Mouse (Mus musculus): ENCODE results near the gene 2010111I01Rik. TPM values are rescaled to one million over a fixed set of nuclear protein-coding genes. Genes with fewer than 3 reads are reported as not detected.
"Not testable (repeated sequence)": the region's sequence is repeated elsewhere in the genome, so short reads cannot be mapped to it uniquely, and the experiment has no call there.

Gene 2010111I01Rik
- polyA plus RNA-seq, 1 experiment: 123 TPM

DNA sequence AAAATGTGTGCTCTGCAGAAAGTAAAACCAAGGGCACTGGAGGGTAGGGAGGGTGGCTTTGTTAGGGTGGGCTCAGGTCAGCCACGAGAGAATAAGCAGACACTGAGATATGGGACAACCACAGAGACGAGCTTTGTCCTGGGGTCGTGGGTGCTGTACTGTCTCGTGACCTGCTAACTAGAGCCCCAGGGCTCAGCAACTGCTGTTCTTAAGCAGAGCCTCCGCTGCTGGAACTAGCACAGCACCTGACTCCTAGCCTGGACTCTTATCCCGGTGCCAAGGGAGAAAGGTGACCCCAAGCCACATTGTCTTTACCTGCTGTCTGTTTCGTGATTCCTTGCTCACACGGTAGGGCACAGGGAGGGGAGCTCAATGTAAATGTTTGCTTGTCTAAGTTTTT lies 107.2 kb downstream of the 2010111I01Rik start:
- TF ChIP-seq POLR2A (IDR thresholded peaks at IDR 0.05; ENCODE audit: borderline replicate concordance, low read depth, low read length) (no peak), CTCF (IDR thresholded peaks at IDR 0.05; ENCODE audit: low read depth, low read length) (no peak)
- Histone ChIP-seq H3K4me3 (ENCODE audit: insufficient read depth, low read length) (no peak overlapping the region), H3K4me1 (ENCODE audit: control insufficient read depth, insufficient read depth, low read length) (peaks cover 33% of the 10 kb centered on the region), H3K27ac (ENCODE audit: insufficient read depth, low read depth, low read length) (peak overlapping the region; percentile 15; the same call in 1 of the 2 replicates)

DNA sequence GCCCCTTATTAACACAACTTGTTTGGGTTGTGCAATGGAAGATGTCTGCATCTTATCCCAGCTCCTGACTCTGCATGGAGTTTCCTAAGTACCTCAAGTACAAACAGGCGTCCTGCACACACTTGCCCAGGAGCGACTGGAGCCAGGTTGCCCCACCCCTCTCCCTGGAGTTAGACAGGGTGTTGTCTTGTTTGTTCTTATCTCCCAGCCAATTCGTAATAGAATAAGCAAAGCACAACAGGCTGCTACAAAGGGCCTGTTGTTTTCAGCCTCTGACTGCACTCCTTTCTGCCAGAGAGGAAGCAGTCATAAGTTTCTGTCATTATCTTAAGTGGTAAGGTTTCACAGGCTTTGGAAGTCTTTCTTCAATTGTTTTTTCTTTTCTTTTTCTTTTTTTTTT lies 107.7 kb downstream of the 2010111I01Rik start:
- H3K4me3 ChIP-seq (ENCODE audit: insufficient read depth, low read length): no peak overlapping the region
- H3K27ac ChIP-seq (ENCODE audit: insufficient read depth, low read depth, low read length): peak overlapping the region; percentile 32; the same call in 1 of the 2 replicates
- TF ChIP-seq CTCF (IDR thresholded peaks at IDR 0.05; ENCODE audit: low read depth, low read length): no peak
- TF ChIP-seq POLR2A (IDR thresholded peaks at IDR 0.05; ENCODE audit: borderline replicate concordance, low read depth, low read length): no peak
- H3K4me1 ChIP-seq (ENCODE audit: control insufficient read depth, insufficient read depth, low read length): peaks cover 32% of the 10 kb centered on the region

- Histone ChIP-seq H3K27ac (ENCODE audit: insufficient read depth, low read depth, low read length) (peak overlapping the region; percentile 71), H3K4me1 (ENCODE audit: control insufficient read depth, insufficient read depth, low read length) (peaks cover 34% of the 10 kb centered on the region), H3K4me3 (ENCODE audit: insufficient read depth, low read length) (no peak overlapping the region)
- TF ChIP-seq CTCF (IDR thresholded peaks at IDR 0.05; ENCODE audit: low read depth, low read length) (no peak), POLR2A (IDR thresholded peaks at IDR 0.05; ENCODE audit: borderline replicate concordance, low read depth, low read length) (no peak)
Measured at GRCm38 (mm10) chr13:63073911-63074675, 109.4 kb downstream of the 2010111I01Rik start.

- H3K4me3 ChIP-seq (ENCODE audit: insufficient read depth, low read length): no peak overlapping the region
- H3K27ac ChIP-seq (ENCODE audit: insufficient read depth, low read depth, low read length): no peak overlapping the region
- peaks cover 34% of the 10 kb centered on the region for H3K4me1 ChIP-seq (ENCODE audit: control insufficient read depth, insufficient read depth, low read length)
- TF ChIP-seq CTCF (IDR thresholded peaks at IDR 0.05; ENCODE audit: low read depth, low read length) (no peak), POLR2A (IDR thresholded peaks at IDR 0.05; ENCODE audit: borderline replicate concordance, low read depth, low read length) (no peak)
Measured at GRCm38 (mm10) chr13:63074676-63074991, 109.9 kb downstream of the 2010111I01Rik start.

DNA sequence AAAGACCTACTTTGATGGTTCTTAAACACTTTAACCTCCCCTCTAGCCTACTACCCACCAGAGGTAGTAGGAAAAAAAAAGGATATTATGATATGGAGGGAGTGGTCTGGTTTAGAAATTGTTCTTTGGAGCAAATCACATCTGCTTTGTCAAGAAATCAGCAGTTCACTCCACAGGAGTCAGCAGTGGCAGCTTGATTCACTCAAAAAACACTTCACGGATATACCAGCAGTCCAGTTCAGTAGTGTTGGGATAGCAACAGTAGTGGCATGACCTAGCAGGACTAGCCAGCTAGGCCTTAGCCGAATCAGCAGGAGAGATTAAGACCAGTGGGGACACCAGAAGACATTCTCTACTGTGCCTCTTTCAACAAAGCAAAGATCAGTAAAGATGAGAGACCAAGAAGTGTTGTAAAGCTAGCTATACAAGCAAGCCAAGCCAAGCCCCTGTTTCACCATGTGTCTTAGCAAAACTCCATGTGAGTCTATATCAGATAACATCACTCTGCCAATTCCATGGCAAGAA lies 110.7 kb downstream of the 2010111I01Rik start:
- H3K4me1 ChIP-seq (ENCODE audit: control insufficient read depth, insufficient read depth, low read length): peaks cover 34% of the 10 kb centered on the region
- TF ChIP-seq CTCF (IDR thresholded peaks at IDR 0.05; ENCODE audit: low read depth, low read length) (no peak), POLR2A (IDR thresholded peaks at IDR 0.05; ENCODE audit: borderline replicate concordance, low read depth, low read length) (no peak)
- H3K27ac ChIP-seq (ENCODE audit: insufficient read depth, low read depth, low read length): no peak overlapping the region
- H3K4me3 ChIP-seq (ENCODE audit: insufficient read depth, low read length): no peak overlapping the region

- H3K4me1 ChIP-seq (ENCODE audit: control insufficient read depth, insufficient read depth, low read length): peaks cover 2% of the 10 kb centered on the region; the same call in 1 of the 2 replicates
- H3K4me3 ChIP-seq (ENCODE audit: insufficient read depth, low read length): no peak overlapping the region
- TF ChIP-seq CTCF (IDR thresholded peaks at IDR 0.05; ENCODE audit: low read depth, low read length): no peak
- TF ChIP-seq POLR2A (IDR thresholded peaks at IDR 0.05; ENCODE audit: borderline replicate concordance, low read depth, low read length): no peak
- no peak overlapping the region for H3K27ac ChIP-seq (ENCODE audit: insufficient read depth, low read depth, low read length)
Measured at GRCm38 (mm10) chr13:63080191-63080590, 115.5 kb downstream of the 2010111I01Rik start.

GRCm38 (mm10) chr13:63080823-63081222 lies 116.1 kb downstream of the 2010111I01Rik start:
- no peak for TF ChIP-seq CTCF (IDR thresholded peaks at IDR 0.05; ENCODE audit: low read depth, low read length)
- no peak for TF ChIP-seq POLR2A (IDR thresholded peaks at IDR 0.05; ENCODE audit: borderline replicate concordance, low read depth, low read length)
- H3K4me1 ChIP-seq (ENCODE audit: control insufficient read depth, insufficient read depth, low read length): peaks cover 2% of the 10 kb centered on the region; the same call in 1 of the 2 replicates
- H3K4me3 ChIP-seq (ENCODE audit: insufficient read depth, low read length): no peak overlapping the region
- H3K27ac ChIP-seq (ENCODE audit: insufficient read depth, low read depth, low read length): no peak overlapping the region

GRCm38 (mm10) chr13:63082555-63083136 lies 118.0 kb downstream of the 2010111I01Rik start:
- Histone ChIP-seq H3K4me3 (ENCODE audit: insufficient read depth, low read length) (no peak overlapping the region), H3K4me1 (ENCODE audit: control insufficient read depth, insufficient read depth, low read length) (peaks cover 2% of the 10 kb centered on the region; the same call in 1 of the 2 replicates), H3K27ac (ENCODE audit: insufficient read depth, low read depth, low read length) (no peak overlapping the region)
- no peak for TF ChIP-seq CTCF (IDR thresholded peaks at IDR 0.05; ENCODE audit: low read depth, low read length)
- TF ChIP-seq POLR2A (IDR thresholded peaks at IDR 0.05; ENCODE audit: borderline replicate concordance, low read depth, low read length): no peak

- H3K4me3 ChIP-seq (ENCODE audit: insufficient read depth, low read length); H3K27ac ChIP-seq (ENCODE audit: insufficient read depth, low read depth, low read length); H3K4me1 ChIP-seq (ENCODE audit: control insufficient read depth, insufficient read depth, low read length): not testable (repeated sequence)
Measured at GRCm38 (mm10) chr13:63083139-63083538, 118.4 kb downstream of the 2010111I01Rik start.

GRCm38 (mm10) chr13:63083663-63084062 lies 119.0 kb downstream of the 2010111I01Rik start:
- Histone ChIP-seq H3K4me1 (ENCODE audit: control insufficient read depth, insufficient read depth, low read length) (peaks cover 11% of the 10 kb centered on the region), H3K4me3 (ENCODE audit: insufficient read depth, low read length) (no peak overlapping the region), H3K27ac (ENCODE audit: insufficient read depth, low read depth, low read length) (no peak overlapping the region)
- TF ChIP-seq CTCF (IDR thresholded peaks at IDR 0.05; ENCODE audit: low read depth, low read length) (no peak), POLR2A (IDR thresholded peaks at IDR 0.05; ENCODE audit: borderline replicate concordance, low read depth, low read length) (no peak)

All from bone marrow macrophage, adult 2 months (primary cell).